Mouse (Mus musculus): ENCODE measurements around the gene Ptger1. TPM values are rescaled to one million over a fixed set of nuclear protein-coding genes. Genes with fewer than 3 reads are reported as not detected.

Gene Ptger1
- polyA plus RNA-seq, 1 experiment, result 0.78 TPM

- Histone ChIP-seq H3K27me3 (ENCODE audit: control insufficient read depth, insufficient read depth, insufficient read length) (no peaks in the 10 kb centered on the region), H3ac (ENCODE audit: control insufficient read depth, insufficient read length) (no peak overlapping the region), H3K4me3 (no peak overlapping the region), H3K4me2 (ENCODE audit: low read depth) (no peak overlapping the region), H3K36me3 (ENCODE audit: control insufficient read depth, insufficient read depth) (peaks cover 15% of the 10 kb centered on the region), H3K79me2 (ENCODE audit: control insufficient read depth, insufficient read depth) (no peaks in the 10 kb centered on the region)
- TF ChIP-seq E2F4 (IDR thresholded peaks at IDR 0.05; ENCODE audit: insufficient read depth), result no peak
- TF ChIP-seq TCF3 (IDR thresholded peaks at IDR 0.05; ENCODE audit: insufficient read length, low read depth), result no peak
- TF ChIP-seq CEBPB (IDR thresholded peaks at IDR 0.05; ENCODE audit: insufficient read depth, poor library complexity, severe bottlenecking), result no peak
- no peak for TF ChIP-seq MYOD1 (IDR thresholded peaks at IDR 0.05; ENCODE audit: control insufficient read depth in 1 of 3, insufficient read length in 2 of 3, low read depth in 2 of 3)
- TF ChIP-seq USF1 (IDR thresholded peaks at IDR 0.05; ENCODE audit: low read depth), result no peak
- TF ChIP-seq MYOG (IDR thresholded peaks at IDR 0.05; ENCODE audit: control insufficient read depth in 1 of 3, insufficient read depth in 1 of 3, insufficient read length in 2 of 3, low read depth in 2 of 3), result no peak
- no peak for TF ChIP-seq SRF (IDR thresholded peaks at IDR 0.05; ENCODE audit: control insufficient read depth, insufficient read length, low read depth)
- no peak for TF ChIP-seq TCF12 (IDR thresholded peaks at IDR 0.05; ENCODE audit: insufficient read depth, poor library complexity, severe bottlenecking)
- TF ChIP-seq POLR2A (IDR thresholded peaks at IDR 0.05; ENCODE audit: insufficient read length, low read depth), result no peak
- TF ChIP-seq REST (IDR thresholded peaks at IDR 0.05; ENCODE audit: insufficient read depth, insufficient read length), result no peak
- no peak for TF ChIP-seq MAX (IDR thresholded peaks at IDR 0.05; ENCODE audit: low read depth)
- TF ChIP-seq POLR2AphosphoS2 (IDR thresholded peaks at IDR 0.05; ENCODE audit: insufficient read length, low read depth), result no peak
Observed at GRCm38 (mm10) chr8:83674497-83674896, 8.0 kb downstream of the Ptger1 start.

- peaks cover 17% of the 10 kb centered on the region for H3K36me3 ChIP-seq (ENCODE audit: control insufficient read depth, insufficient read depth)
Observed at GRCm38 (mm10) chr8:83679866-83680265, 13.4 kb downstream of the Ptger1 start.

GRCm38 (mm10) chr8:83680603-83681002, 14.1 kb downstream of the Ptger1 start:
- Histone ChIP-seq H3ac (ENCODE audit: control insufficient read depth, insufficient read length) (no peak overlapping the region), H3K79me2 (ENCODE audit: control insufficient read depth, insufficient read depth) (no peaks in the 10 kb centered on the region), H3K4me3 (no peak overlapping the region), H3K27me3 (ENCODE audit: control insufficient read depth, insufficient read depth, insufficient read length) (no peaks in the 10 kb centered on the region), H3K4me2 (ENCODE audit: low read depth) (no peak overlapping the region), H3K36me3 (ENCODE audit: control insufficient read depth, insufficient read depth) (peaks cover 17% of the 10 kb centered on the region)
- TF ChIP-seq USF1 (IDR thresholded peaks at IDR 0.05; ENCODE audit: low read depth), result no peak
- TF ChIP-seq TCF3 (IDR thresholded peaks at IDR 0.05; ENCODE audit: insufficient read length, low read depth), result no peak
- no peak for TF ChIP-seq MYOG (IDR thresholded peaks at IDR 0.05; ENCODE audit: control insufficient read depth in 1 of 3, insufficient read depth in 1 of 3, insufficient read length in 2 of 3, low read depth in 2 of 3)
- no peak for TF ChIP-seq REST (IDR thresholded peaks at IDR 0.05; ENCODE audit: insufficient read depth, insufficient read length)
- TF ChIP-seq POLR2A (IDR thresholded peaks at IDR 0.05; ENCODE audit: insufficient read length, low read depth), result no peak
- TF ChIP-seq TCF12 (IDR thresholded peaks at IDR 0.05; ENCODE audit: insufficient read depth, poor library complexity, severe bottlenecking), result no peak

More at GRCm38 (mm10) chr8:83679866-83680265, 13.4 kb downstream of the Ptger1 start:
- Histone ChIP-seq H3K79me2 (ENCODE audit: control insufficient read depth, insufficient read depth) (no peaks in the 10 kb centered on the region), H3K4me3 (no peak overlapping the region), H3K4me2 (ENCODE audit: low read depth) (no peak overlapping the region), H3K27me3 (ENCODE audit: control insufficient read depth, insufficient read depth, insufficient read length) (no peaks in the 10 kb centered on the region), H3ac (ENCODE audit: control insufficient read depth, insufficient read length) (no peak overlapping the region)
- TF ChIP-seq POLR2A (IDR thresholded peaks at IDR 0.05; ENCODE audit: insufficient read length, low read depth), result no peak
- TF ChIP-seq TCF3 (IDR thresholded peaks at IDR 0.05; ENCODE audit: insufficient read length, low read depth), result no peak
- TF ChIP-seq USF1 (IDR thresholded peaks at IDR 0.05; ENCODE audit: low read depth), result no peak
- TF ChIP-seq REST (IDR thresholded peaks at IDR 0.05; ENCODE audit: insufficient read depth, insufficient read length), result no peak
- no peak for TF ChIP-seq MYOG (IDR thresholded peaks at IDR 0.05; ENCODE audit: control insufficient read depth in 1 of 3, insufficient read depth in 1 of 3, insufficient read length in 2 of 3, low read depth in 2 of 3)
- TF ChIP-seq CEBPB (IDR thresholded peaks at IDR 0.05; ENCODE audit: insufficient read depth, poor library complexity, severe bottlenecking), result no peak
- TF ChIP-seq TCF12 (IDR thresholded peaks at IDR 0.05; ENCODE audit: insufficient read depth, poor library complexity, severe bottlenecking), result no peak
- TF ChIP-seq MAX (IDR thresholded peaks at IDR 0.05; ENCODE audit: low read depth), result no peak
- no peak for TF ChIP-seq SRF (IDR thresholded peaks at IDR 0.05; ENCODE audit: control insufficient read depth, insufficient read length, low read depth)
- TF ChIP-seq POLR2AphosphoS2 (IDR thresholded peaks at IDR 0.05; ENCODE audit: insufficient read length, low read depth), result no peak
- no peak for TF ChIP-seq MYOD1 (IDR thresholded peaks at IDR 0.05; ENCODE audit: control insufficient read depth in 1 of 3, insufficient read length in 2 of 3, low read depth in 2 of 3)
- no peak for TF ChIP-seq E2F4 (IDR thresholded peaks at IDR 0.05; ENCODE audit: insufficient read depth)

GRCm38 (mm10) chr8:83681099-83681498, 14.6 kb downstream of the Ptger1 start:
- Histone ChIP-seq H3K27me3 (ENCODE audit: control insufficient read depth, insufficient read depth, insufficient read length) (no peaks in the 10 kb centered on the region), H3ac (ENCODE audit: control insufficient read depth, insufficient read length) (no peak overlapping the region), H3K4me3 (no peak overlapping the region), H3K4me2 (ENCODE audit: low read depth) (no peak overlapping the region), H3K36me3 (ENCODE audit: control insufficient read depth, insufficient read depth) (peaks cover 17% of the 10 kb centered on the region), H3K79me2 (ENCODE audit: control insufficient read depth, insufficient read depth) (no peaks in the 10 kb centered on the region)
- no peak for TF ChIP-seq POLR2AphosphoS2 (IDR thresholded peaks at IDR 0.05; ENCODE audit: insufficient read length, low read depth)
- no peak for TF ChIP-seq MYOD1 (IDR thresholded peaks at IDR 0.05; ENCODE audit: control insufficient read depth in 1 of 3, insufficient read length in 2 of 3, low read depth in 2 of 3)
- TF ChIP-seq TCF3 (IDR thresholded peaks at IDR 0.05; ENCODE audit: insufficient read length, low read depth), result no peak
- TF ChIP-seq MAX (IDR thresholded peaks at IDR 0.05; ENCODE audit: low read depth), result no peak
- no peak for TF ChIP-seq CEBPB (IDR thresholded peaks at IDR 0.05; ENCODE audit: insufficient read depth, poor library complexity, severe bottlenecking)
- no peak for TF ChIP-seq E2F4 (IDR thresholded peaks at IDR 0.05; ENCODE audit: insufficient read depth)
- no peak for TF ChIP-seq TCF12 (IDR thresholded peaks at IDR 0.05; ENCODE audit: insufficient read depth, poor library complexity, severe bottlenecking)
- no peak for TF ChIP-seq POLR2A (IDR thresholded peaks at IDR 0.05; ENCODE audit: insufficient read length, low read depth)
- TF ChIP-seq REST (IDR thresholded peaks at IDR 0.05; ENCODE audit: insufficient read depth, insufficient read length), result no peak
- TF ChIP-seq SRF (IDR thresholded peaks at IDR 0.05; ENCODE audit: control insufficient read depth, insufficient read length, low read depth), result no peak
- TF ChIP-seq USF1 (IDR thresholded peaks at IDR 0.05; ENCODE audit: low read depth), result no peak
- TF ChIP-seq MYOG (IDR thresholded peaks at IDR 0.05; ENCODE audit: control insufficient read depth in 1 of 3, insufficient read depth in 1 of 3, insufficient read length in 2 of 3, low read depth in 2 of 3), result no peak

All from myocyte (in vitro differentiated cells).